Mouse (Mus musculus): Measurements from ENCODE around the gene Rps18.
"Not testable (repeated sequence)": the region's sequence is repeated elsewhere in the genome, so short reads cannot be mapped to it uniquely, and the experiment has no call there.

Rps18 gene

GRCm38 (mm10) chr17:33955555-33956214, at the start of gene Rps18, which contains the start of gene Vps52:
TSS of gene Rps18 (minus strand) at chr17:33956001.
TSS of gene Vps52 (plus strand) at chr17:33955812.
- peak; percentile 96 for DNase-seq

- peak in 1 of 2 experiments; percentile 58 for DNase-seq
Measured at GRCm38 (mm10) chr17:34003426-34003825, 47.6 kb upstream of the Rps18 start.

- not testable (repeated sequence) for DNase-seq
Measured at GRCm38 (mm10) chr17:34000796-34001195, 45.0 kb upstream of the Rps18 start.

- DNase-seq = peak; percentile 94 to 95
Measured at GRCm38 (mm10) chr17:34000150-34000537, 44.3 kb upstream of the Rps18 start, which contains the start of gene H2-K1. TSS of gene H2-K1 (minus strand) at chr17:34000347.

- peak; percentile 29 to 36 for DNase-seq
Measured at GRCm38 (mm10) chr17:33999341-34000149, 43.7 kb upstream of the Rps18 start.

GRCm38 (mm10) chr17:33998697-33999096, 42.9 kb upstream of the Rps18 start:
- not testable (repeated sequence) for DNase-seq

- not testable (repeated sequence) for DNase-seq
Measured at GRCm38 (mm10) chr17:33997025-33997424, 41.2 kb upstream of the Rps18 start.

- DNase-seq = no peak
Measured at GRCm38 (mm10) chr17:33995651-33996050, 39.9 kb upstream of the Rps18 start.

GRCm38 (mm10) chr17:33994959-33995358, 39.2 kb upstream of the Rps18 start:
- no peak for DNase-seq

- peak in 1 of 2 experiments; percentile 71 for DNase-seq
Measured at GRCm38 (mm10) chr17:33991788-33992664, 36.2 kb upstream of the Rps18 start.

GRCm38 (mm10) chr17:33982136-33982535, 26.3 kb upstream of the Rps18 start:
- peak; percentile 36 to 68 for DNase-seq

- DNase-seq = peak; percentile 89 to 92
Measured at GRCm38 (mm10) chr17:33981192-33981909, 25.6 kb upstream of the Rps18 start.

GRCm38 (mm10) chr17:33980181-33981035, 24.6 kb upstream of the Rps18 start:
- DNase-seq = no peak

GRCm38 (mm10) chr17:33979512-33980050, 23.8 kb upstream of the Rps18 start:
- peak in 1 of 2 experiments; percentile 32 for DNase-seq

GRCm38 (mm10) chr17:33978631-33979031, 22.8 kb upstream of the Rps18 start:
- DNase-seq = peak; percentile 85 to 86

- DNase-seq = peak in 1 of 2 experiments; percentile 22
Measured at GRCm38 (mm10) chr17:33977861-33978557, 22.2 kb upstream of the Rps18 start.

- no peak for DNase-seq
Measured at GRCm38 (mm10) chr17:33973572-33973971, 17.8 kb upstream of the Rps18 start.

- peak; percentile 46 to 62 for DNase-seq
Measured at GRCm38 (mm10) chr17:33972691-33973090, 16.9 kb upstream of the Rps18 start.

GRCm38 (mm10) chr17:33969394-33969793, 13.6 kb upstream of the Rps18 start:
- DNase-seq = no peak

GRCm38 (mm10) chr17:33968927-33969326, 13.1 kb upstream of the Rps18 start:
- DNase-seq = peak in 1 of 2 experiments; percentile 51
